Mouse (Mus musculus) intestine, embryonic 15.5 days (tissue): Measurements from ENCODE around the gene Rln1. TPM values are rescaled to one million over a fixed set of nuclear protein-coding genes. Genes with fewer than 3 reads are reported as not detected.
A peak's percentile ranks its signal among the peaks of the same experiment; 100 is the strongest.

Experiments
- ATAC-seq: fragments of 200-750 bp; cut with Nextera tagmentation; 2 replicates; pipeline ENCODE4 v1.8.0; 2017; ENCODE audit warnings: moderate TSS enrichment, moderate library complexity
- H3K27ac ChIP-seq: fragments of 300-500 bp; sonication (generic); 2 replicates; pipeline ENCODE4 v1.5.1; 2015; ENCODE audit warnings: mild to moderate bottlenecking, inconsistent platforms
- H3K27me3 ChIP-seq: fragments of 300-500 bp; sonication (generic); replicated peaks from 2 replicates; pipeline ENCODE4 v1.6.1; 2015; ENCODE audit warnings: inconsistent platforms
- H3K36me3 ChIP-seq: fragments of 300-500 bp; sonication (generic); 2 replicates; pipeline ENCODE4 v1.6.1; 2015; ENCODE audit warnings: inconsistent platforms
- H3K4me1 ChIP-seq: fragments of 300-500 bp; sonication (generic); replicated peaks from 2 replicates; pipeline ENCODE4 v1.6.1; 2015; ENCODE audit warnings: inconsistent platforms
- H3K4me2 ChIP-seq: fragments of 300-500 bp; sonication (generic); replicated peaks from 2 replicates; pipeline ENCODE4 v1.6.1; 2015; ENCODE audit warnings: mild to moderate bottlenecking, inconsistent platforms
- H3K4me3 ChIP-seq: fragments of 300-500 bp; sonication (generic); replicated peaks from 2 replicates; pipeline ENCODE4 v1.5.1; 2015; ENCODE audit warnings: inconsistent platforms
- H3K9ac ChIP-seq: fragments of 300-500 bp; sonication (generic); 2 replicates; pipeline ENCODE4 v1.6.1; 2015; ENCODE audit warnings: inconsistent platforms
- H3K9me3 ChIP-seq: fragments of 300-500 bp; sonication (generic); 2 replicates; pipeline ENCODE4 v1.6.1; 2016; ENCODE audit warnings: inconsistent platforms
- WGBS: fragments of 180-500 bp; shearing (Covaris S2); methylation state at CpG from one replicate; pipeline ENCODE4 v1.1.7; 2015; 5-methylcytosine and 5-hydroxymethylcytosine counted together
- polyA plus RNA-seq: library from polyadenylated mRNA; unstranded; fragments of >200 nt; fragmentation: Nextera tagmentation; extraction: Ambion mirVana; gene quantifications from 2 replicates; pipeline ENCODE4 v1.2.1, GENCODE M21; 2015

Rln1 gene
- 0.21 and 0.32 TPM in 2 replicates for polyA plus RNA-seq

DNA sequence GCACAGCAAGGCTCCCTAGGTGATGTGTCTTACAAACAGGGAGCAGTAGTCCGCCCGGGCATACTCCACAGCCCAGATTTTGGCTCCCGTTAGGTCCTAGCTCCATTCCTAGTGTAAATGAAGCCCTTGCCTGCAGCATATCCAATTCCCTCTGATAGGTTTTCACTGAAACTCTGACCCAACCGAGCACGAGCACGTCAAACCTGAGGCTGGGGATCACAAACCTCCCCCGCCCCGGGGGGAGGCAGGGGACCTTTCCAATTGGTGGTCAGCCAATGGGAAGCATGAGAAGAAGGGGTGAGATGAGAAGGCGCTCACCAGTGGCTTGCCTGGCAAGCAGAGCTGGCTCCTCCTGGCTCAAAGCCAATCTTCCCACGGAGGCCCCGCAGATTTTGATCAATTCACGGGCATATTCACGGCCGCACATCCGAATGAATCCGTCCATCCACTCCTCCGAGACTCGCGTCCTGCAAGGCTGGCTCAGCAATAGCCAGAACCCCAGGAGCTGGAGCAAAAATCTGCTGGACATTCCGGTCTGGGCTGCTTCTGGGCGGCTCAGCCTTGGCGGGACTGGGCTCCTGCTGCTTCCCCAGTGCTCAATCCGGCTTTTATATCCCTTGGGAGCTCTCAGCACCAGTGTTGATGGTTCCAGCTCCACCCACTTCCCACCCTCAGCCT is at the start of gene Rln1:
Gene Rln1 (minus strand): TSS at position 603 of the 678 bp plus-strand sequence.
- H3K4me2 ChIP-seq, result peak within 1 kb of the TSS; percentile 83
- WGBS, result 2% methylated on average over 23 of the region's 23 CpGs
- peak; percentile 63 for ATAC-seq

DNA sequence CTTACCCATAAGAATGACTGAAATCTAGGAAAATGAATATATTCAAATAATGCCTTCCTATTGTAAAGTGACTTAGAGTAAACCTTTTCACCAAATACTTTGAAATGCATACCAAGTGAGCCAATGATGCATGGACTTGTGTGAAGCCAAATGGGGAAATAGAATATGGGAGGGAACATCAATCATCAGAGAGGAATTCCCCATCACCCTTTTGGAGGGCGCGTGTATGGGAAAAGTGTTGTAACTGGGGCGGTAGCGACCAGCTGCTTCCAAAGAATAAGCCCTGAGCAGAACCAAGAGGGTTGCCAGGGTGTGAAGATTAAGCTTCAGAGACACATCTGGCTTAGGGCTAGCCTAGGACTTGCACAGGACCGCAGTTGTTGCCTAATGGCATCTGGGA is 48.9 kb upstream of the Rln1 start:
- no peak overlapping the region for H3K4me2 ChIP-seq
- no peak for ATAC-seq
- no peak overlapping the region for H3K9ac ChIP-seq
- no peaks in the 10 kb centered on the region for H3K36me3 ChIP-seq
- no peak overlapping the region for H3K27ac ChIP-seq
- WGBS, result 93% methylated on average over 5 of the region's 5 CpGs
- H3K27me3 ChIP-seq, result no peaks in the 10 kb centered on the region
- H3K4me3 ChIP-seq, result no peak overlapping the region
- H3K4me1 ChIP-seq, result no peaks in the 10 kb centered on the region
- H3K9me3 ChIP-seq, result no peaks in the 10 kb centered on the region

More for the DNA sequence above, at the start of gene Rln1:
- Histone ChIP-seq H3K4me3 (peak within 1 kb of the TSS; percentile 34), H3K27ac (no peak within 1 kb of the TSS), H3K9me3 (no peaks in the 10 kb centered on the region), H3K4me1 (peaks cover 4% of the 10 kb centered on the region), H3K9ac (peak within 1 kb of the TSS; percentile 44), H3K36me3 (no peaks in the 10 kb centered on the region), H3K27me3 (no peaks in the 10 kb centered on the region; the same call in 1 of the 2 replicates)

DNA sequence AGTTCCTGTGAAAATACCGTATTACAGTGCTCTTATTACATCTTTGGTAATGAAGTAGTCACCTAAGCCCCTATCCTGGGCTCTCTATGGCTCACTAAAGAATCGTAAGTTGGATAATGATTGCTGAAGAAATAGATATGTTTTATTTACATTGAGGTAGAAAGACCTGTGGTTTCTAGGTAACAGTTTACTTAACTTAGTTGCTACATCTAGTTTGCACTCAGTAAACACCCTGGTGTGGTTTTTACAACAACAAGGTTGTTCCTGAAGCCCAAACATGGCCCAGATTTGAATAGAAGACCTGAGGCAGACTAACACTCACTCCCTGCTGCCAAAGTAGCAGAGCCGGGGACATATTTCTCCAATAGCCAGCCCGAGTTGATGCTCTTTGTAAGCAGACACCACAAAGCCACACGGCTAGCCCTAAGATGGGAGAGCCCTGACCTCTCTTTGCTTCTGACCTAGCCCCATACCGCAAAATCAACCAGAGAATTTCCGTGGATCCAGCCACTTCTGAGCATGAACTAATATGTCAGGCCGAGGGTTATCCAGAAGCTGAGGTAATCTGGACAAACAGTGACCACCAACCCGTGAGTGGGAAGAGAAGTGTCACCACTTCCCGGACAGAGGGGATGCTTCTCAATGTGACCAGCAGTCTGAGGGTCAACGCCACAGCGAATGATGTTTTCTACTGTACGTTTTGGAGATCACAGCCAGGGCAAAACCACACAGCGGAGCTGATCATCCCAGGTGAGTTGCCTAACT is 45.6 kb upstream of the Rln1 start:
- Histone ChIP-seq H3K4me1 (no peaks in the 10 kb centered on the region), H3K4me3 (no peak overlapping the region), H3K4me2 (no peak overlapping the region), H3K9me3 (no peaks in the 10 kb centered on the region), H3K36me3 (no peaks in the 10 kb centered on the region), H3K9ac (no peak overlapping the region), H3K27me3 (no peaks in the 10 kb centered on the region), H3K27ac (no peak overlapping the region)
- ATAC-seq, result no peak
- 78% methylated on average over 14 of the region's 14 CpGs for WGBS

DNA sequence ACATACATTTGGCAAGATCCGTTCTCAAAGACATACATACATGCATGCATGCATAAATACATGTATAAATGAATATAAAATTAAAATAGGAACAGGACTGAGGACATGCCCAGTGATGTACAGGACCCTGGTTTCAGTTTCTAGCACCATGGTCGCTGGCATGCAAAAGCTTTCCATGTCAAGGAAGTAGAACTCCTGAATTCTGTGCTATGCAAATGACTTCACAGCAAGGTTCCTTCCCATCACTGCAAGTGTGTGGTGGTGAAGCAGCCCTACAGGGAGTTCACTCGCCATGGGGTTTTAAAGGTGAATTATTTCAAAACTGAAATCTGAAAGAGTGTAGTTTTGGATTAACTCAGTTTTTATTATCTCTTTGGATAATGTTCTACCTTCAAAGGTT is 41.9 kb upstream of the Rln1 start:
- Histone ChIP-seq H3K27ac (no peak overlapping the region), H3K36me3 (no peaks in the 10 kb centered on the region), H3K4me1 (no peaks in the 10 kb centered on the region), H3K4me3 (no peak overlapping the region), H3K27me3 (no peaks in the 10 kb centered on the region), H3K9ac (no peak overlapping the region), H3K4me2 (no peak overlapping the region), H3K9me3 (no peaks in the 10 kb centered on the region)
- 79% methylated on average over 3 of the region's 3 CpGs for WGBS
- no peak for ATAC-seq

DNA sequence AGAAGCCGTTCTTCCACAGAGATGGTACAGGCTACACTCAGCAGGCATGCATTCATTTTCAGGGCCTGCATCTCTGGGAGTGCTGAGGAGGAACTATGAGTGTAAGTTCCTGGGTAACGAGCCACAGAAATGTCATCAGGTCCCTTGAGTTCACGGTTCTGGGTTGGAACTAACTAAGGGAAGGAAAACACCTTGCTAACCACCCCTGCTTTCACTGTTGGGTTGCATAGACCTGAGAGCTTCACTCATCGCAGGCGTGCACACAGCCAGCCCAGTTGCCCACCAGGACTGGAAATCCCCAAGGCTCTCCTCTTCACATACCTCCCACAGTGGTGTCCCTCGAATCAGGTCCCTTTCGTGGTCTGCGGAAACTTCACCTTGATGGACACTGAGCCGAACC is 40.5 kb upstream of the Rln1 start:
- no peak overlapping the region for H3K27ac ChIP-seq
- no peaks in the 10 kb centered on the region for H3K4me1 ChIP-seq
- no peak overlapping the region for H3K9ac ChIP-seq
- H3K4me3 ChIP-seq, result no peak overlapping the region
- H3K27me3 ChIP-seq, result no peaks in the 10 kb centered on the region
- no peaks in the 10 kb centered on the region for H3K9me3 ChIP-seq
- H3K4me2 ChIP-seq, result no peak overlapping the region
- ATAC-seq, result no peak
- no peaks in the 10 kb centered on the region for H3K36me3 ChIP-seq
- 92% methylated on average over 9 of the region's 9 CpGs for WGBS

DNA sequence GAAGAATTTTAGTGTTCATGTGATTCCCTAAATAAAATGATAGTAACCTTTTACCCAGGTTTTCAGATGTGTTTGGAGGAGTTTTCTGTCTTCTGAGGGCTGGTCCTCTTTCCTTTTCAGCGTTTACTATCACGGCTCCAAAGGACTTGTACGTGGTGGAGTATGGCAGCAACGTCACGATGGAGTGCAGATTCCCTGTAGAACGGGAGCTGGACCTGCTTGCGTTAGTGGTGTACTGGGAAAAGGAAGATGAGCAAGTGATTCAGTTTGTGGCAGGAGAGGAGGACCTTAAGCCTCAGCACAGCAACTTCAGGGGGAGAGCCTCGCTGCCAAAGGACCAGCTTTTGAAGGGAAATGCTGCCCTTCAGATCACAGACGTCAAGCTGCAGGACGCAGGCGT is 39.0 kb upstream of the Rln1 start:
- no peak for ATAC-seq
- WGBS, result 42% methylated on average over 11 of the region's 11 CpGs
- Histone ChIP-seq H3K36me3 (no peaks in the 10 kb centered on the region), H3K27ac (no peak overlapping the region), H3K9ac (no peak overlapping the region), H3K4me2 (peak overlapping the region; percentile 42; the same call in 1 of the 2 replicates), H3K9me3 (no peaks in the 10 kb centered on the region), H3K4me3 (no peak overlapping the region), H3K27me3 (no peaks in the 10 kb centered on the region), H3K4me1 (no peaks in the 10 kb centered on the region)

DNA sequence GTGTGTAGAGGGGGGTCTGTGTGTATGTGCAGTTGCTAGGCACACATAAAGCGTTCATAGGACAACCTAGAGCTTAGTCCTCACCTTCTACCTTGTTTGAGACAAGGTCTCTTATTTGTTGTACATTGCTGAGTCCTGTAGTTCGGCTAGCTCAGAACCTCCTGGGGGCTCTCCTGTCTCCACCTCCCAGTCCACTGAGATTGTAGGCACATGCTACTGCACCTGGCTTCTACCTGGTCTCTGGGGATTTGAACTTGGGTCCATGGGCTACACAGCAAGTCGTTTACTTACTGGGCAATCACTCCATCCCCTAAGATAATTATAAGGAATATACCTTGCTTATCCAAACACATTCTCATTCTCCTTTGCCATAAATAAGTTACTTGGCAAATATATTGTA is 38.2 kb upstream of the Rln1 start:
- ATAC-seq, result no peak; the same call in 1 of the 2 replicates
- H3K9me3 ChIP-seq, result no peaks in the 10 kb centered on the region
- H3K9ac ChIP-seq, result no peak overlapping the region
- H3K36me3 ChIP-seq, result no peaks in the 10 kb centered on the region
- WGBS, result 73% methylated on average over 3 of the region's 3 CpGs
- H3K27ac ChIP-seq, result no peak overlapping the region
- H3K4me2 ChIP-seq, result peak overlapping the region; percentile 29; the same call in 1 of the 2 replicates
- no peaks in the 10 kb centered on the region for H3K4me1 ChIP-seq
- no peak overlapping the region for H3K4me3 ChIP-seq
- no peaks in the 10 kb centered on the region for H3K27me3 ChIP-seq

DNA sequence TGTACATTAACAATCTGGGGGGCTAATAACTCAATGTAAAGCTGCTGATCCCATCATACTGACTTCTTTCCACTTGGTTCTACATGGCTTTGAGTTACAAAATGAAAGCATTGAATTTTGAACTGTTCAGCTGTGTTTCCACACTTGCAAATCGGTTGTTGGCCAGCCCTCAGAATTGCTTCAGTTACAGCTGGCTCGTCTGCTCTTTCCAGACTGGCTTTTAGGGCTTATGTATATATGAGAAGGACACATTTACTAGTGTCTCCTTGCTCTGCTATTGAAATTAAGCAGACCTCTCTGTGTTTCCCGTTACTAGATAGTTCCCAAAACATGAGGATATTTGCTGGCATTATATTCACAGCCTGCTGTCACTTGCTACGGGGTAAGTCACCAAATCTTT is 37.7 kb upstream of the Rln1 start:
- WGBS, result 48% methylated on average over 4 of the region's 4 CpGs
- Histone ChIP-seq H3K4me3 (no peak overlapping the region), H3K9me3 (no peaks in the 10 kb centered on the region)

DNA sequence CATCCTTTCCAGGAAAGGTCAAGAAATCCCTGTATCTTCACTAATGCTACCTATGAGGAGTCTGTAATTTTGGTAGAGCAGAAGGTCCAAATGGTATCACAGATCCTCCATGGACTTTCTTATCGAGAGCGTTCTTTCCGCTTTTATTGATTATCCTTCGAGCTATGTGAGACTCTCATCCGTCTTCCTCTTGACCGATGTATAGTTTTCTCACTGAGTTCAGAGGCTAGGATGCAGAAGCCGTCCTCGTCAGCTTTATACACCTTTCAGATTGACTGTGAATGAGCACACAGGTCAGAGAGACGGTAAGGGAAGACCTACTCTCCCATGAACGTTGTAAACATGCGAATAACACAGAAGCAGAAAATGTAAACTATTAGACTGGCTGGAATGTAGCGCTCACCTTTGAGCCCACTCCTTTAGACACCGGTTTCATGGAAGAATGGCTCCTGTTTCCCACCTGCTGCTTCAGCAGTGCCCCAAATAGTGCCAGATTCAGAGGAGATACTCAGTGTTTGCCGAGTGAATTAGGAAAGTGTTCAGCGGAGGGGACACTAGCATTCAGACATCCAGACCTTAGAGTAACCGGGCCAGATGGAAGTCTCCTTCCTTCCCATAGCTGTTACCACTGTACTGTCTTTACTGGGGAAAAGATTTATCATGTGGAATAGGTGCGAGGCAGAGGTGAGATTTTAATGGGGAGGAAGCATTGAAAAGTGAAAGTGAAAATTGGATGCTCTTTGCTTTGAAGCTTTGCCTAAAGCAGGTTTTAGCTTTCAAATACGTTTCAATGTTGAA is 37.0 kb upstream of the Rln1 start:
- WGBS, result 58% methylated on average over 18 of the region's 18 CpGs
- Histone ChIP-seq H3K4me3 (no peak overlapping the region), H3K27me3 (no peaks in the 10 kb centered on the region), H3K36me3 (no peaks in the 10 kb centered on the region), H3K4me2 (peak overlapping the region; percentile 29), H3K4me1 (peaks cover 3% of the 10 kb centered on the region; the same call in 1 of the 2 replicates), H3K27ac (peak overlapping the region; percentile 13; the same call in 1 of the 2 replicates), H3K9me3 (no peaks in the 10 kb centered on the region), H3K9ac (no peak overlapping the region)
- ATAC-seq, result no peak

More for the DNA sequence above, 37.7 kb upstream of the Rln1 start:
- H3K27me3 ChIP-seq, result no peaks in the 10 kb centered on the region
- no peaks in the 10 kb centered on the region for H3K36me3 ChIP-seq
- peak; percentile 32 for ATAC-seq
- no peaks in the 10 kb centered on the region for H3K4me1 ChIP-seq
- H3K9ac ChIP-seq, result no peak overlapping the region
- H3K27ac ChIP-seq, result 0 out of 2 replicates have a peak overlapping the region, but pooled peaks have one; percentile 13
- H3K4me2 ChIP-seq, result peak overlapping the region; percentile 29

DNA sequence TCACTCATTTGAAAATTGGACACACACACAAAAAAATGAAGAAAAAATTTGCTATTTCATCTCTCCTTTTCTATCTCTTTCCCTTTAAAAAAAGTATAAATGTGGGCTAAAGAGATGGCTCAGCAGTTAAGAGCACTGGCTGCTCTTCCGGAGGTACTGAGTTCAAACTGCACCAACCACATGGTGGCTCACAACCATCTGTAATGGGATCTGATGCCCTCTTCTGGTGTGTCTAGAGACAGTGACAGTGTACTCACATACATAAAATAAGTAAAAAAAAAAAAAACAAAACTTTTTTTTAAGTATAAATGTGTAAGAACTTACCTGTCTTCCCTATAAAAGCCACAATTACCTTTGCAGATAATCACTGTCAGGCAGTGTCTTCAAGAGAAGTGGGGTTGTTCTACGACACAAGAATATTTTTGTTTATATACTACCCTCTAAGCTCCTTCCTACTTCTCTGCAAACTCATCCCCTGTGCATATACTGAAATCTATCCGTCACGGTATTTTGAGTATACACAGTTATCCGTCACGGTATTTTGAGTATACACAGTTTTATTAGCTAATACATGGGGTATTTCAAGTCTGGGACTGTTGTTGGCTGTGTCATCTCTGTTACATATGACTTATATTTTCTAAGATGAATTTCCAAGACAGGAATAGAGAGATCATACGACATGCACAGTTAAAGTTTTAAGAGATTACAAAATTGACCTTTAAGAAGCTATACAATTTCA is 36.2 kb upstream of the Rln1 start:
- Histone ChIP-seq H3K9me3 (no peaks in the 10 kb centered on the region), H3K4me1 (peaks cover 3% of the 10 kb centered on the region; the same call in 1 of the 2 replicates), H3K36me3 (no peaks in the 10 kb centered on the region), H3K4me3 (no peak overlapping the region), H3K9ac (no peak overlapping the region), H3K27ac (no peak overlapping the region), H3K4me2 (no peak overlapping the region), H3K27me3 (no peaks in the 10 kb centered on the region)
- no peak for ATAC-seq
- 76% methylated on average over 7 of the region's 7 CpGs for WGBS

DNA sequence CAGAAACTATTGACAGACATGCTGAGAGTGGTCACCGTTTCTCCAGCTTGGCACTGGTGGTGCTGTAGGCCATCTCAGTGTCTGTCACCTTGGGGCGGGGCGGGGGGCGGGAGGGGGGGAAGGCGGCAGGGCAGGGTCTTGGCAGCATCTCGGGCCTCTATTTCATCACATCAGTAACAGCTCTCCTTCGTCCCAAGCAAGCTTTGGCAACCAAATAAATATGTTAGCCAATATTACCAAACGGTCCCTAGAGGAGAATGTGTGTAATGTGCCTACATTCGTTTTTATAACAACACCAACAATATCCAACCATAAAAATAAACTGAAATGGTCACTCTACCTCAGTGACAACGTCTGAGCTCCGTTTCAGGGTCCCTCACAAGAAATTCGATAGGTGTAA is 35.6 kb upstream of the Rln1 start:
- 72% methylated on average over 12 of the region's 12 CpGs for WGBS
- Histone ChIP-seq H3K36me3 (no peaks in the 10 kb centered on the region), H3K4me2 (no peak overlapping the region), H3K9ac (no peak overlapping the region), H3K4me1 (peaks cover 3% of the 10 kb centered on the region; the same call in 1 of the 2 replicates), H3K27me3 (no peaks in the 10 kb centered on the region), H3K4me3 (no peak overlapping the region), H3K9me3 (no peaks in the 10 kb centered on the region), H3K27ac (no peak overlapping the region)
- no peak for ATAC-seq
